Mouse (Mus musculus): ENCODE measurements at regions not wholly inside any gene's neighbourhood (a gene's known extent, or its start where the extent isn't known, plus 50 kb on each side); places are given as distances from the start of the nearest gene placed in this dataset.
A peak's percentile ranks its signal among the peaks of the same experiment; 100 is the strongest.

DNA sequence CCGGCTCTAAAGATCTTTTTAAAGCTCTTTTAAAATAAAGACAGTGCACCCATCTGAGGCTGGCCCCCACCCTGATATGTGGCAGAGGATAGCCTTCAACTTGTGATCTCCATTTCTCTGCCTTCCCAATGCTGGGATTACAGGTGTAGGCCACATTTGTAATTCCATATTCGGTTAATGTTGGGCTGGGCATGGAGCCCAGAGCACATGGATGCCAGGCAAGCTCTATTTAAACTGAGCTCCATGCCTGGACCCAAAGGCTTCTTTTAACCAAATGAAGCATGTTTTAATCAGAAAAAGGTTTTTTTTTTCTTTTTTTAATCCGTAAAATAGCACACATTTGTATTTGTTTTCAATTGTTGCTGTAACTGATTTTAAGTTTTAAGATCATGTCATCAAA lies 82.2 kb upstream of the Eif4g2 start:
- no peak for DNase-seq

GRCm38 (mm10) chr7:111164276-111164675 lies 81.4 kb upstream of the Eif4g2 start:
- DNase-seq, result no peak

- no peak for DNase-seq
Observed at GRCm38 (mm10) chr7:111163861-111164260, 81.0 kb upstream of the Eif4g2 start.

DNA sequence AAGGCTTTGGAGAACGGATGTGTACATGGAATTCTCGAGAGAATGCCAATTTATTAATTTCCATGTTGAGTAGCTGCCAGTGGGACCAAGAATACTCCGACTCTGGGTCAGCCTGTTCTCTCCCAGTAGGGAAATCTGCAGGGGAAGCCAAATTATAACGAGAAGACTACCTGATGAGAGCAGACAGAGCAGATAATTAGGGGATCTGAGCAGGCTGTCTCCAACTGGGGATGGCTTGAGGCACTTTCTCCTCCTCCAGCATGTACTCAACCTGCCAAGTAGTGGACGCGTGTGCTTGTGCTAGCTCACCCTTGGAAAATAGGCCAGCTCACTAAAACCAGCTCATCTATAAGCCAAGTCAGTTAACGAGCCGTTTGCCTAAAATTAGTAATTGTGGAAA lies 80.5 kb upstream of the Eif4g2 start:
- DNase-seq, result no peak

DNA sequence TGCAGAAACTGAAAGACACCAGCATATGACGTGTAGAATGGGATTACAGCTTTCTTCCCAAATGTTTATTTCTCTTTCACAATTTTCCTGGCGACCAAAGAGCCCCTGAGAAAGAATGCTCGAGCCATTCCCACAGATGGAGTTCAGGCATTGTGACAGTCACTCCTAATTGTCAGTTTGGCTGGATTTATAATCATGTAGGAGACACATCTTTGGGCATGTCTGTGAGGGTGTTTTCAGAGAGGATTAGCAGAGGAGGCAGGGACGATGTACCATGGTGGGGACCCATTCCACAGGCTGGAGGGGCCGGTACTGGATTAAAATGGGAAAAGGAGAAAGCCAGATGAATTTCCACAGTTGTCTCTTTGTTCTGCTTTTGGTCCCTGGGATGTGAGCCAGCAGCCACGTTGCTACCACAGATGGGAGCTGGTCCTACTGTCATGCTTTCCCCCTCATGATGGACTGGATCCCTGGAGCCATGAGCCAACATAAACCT lies 76.0 kb upstream of the Eif4g2 start:
- no peak for DNase-seq

DNA sequence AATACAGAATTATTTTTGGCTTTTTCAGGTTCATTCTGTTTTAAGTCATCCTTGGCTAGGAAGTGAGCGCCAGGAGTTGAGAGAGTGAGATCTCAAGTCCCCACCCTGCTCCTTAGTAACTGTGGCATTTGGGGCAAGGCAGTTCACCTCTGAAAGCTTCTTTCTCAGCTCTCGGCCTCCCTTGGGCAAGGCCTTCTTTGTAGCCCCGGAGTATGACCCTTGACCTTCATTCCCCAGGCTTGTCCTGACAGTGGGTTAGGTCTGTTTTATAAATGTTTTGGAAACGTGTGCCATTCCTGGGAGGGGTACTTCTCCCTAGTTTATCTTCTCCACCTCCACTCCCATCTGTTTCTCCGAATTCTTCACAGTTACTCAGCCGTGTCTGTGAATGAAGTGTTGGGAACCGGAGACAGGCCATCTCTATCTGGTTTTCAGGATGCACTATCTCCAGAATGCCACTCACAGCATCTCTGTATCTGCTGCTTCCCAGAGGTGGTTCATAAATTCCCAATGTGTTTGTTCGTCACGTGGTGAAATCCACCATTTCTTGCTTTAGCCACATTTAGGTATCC lies 75.0 kb upstream of the Eif4g2 start:
- no peak for DNase-seq

- DNase-seq, result peak; percentile 67
Observed at GRCm38 (mm10) chr7:111157287-111157686, 74.5 kb upstream of the Eif4g2 start.

- peak; percentile 53 for DNase-seq
Observed at GRCm38 (mm10) chr7:111156472-111157231, 73.8 kb upstream of the Eif4g2 start.

GRCm38 (mm10) chr7:111155995-111156394 lies 73.2 kb upstream of the Eif4g2 start:
- DNase-seq, result no peak

DNA sequence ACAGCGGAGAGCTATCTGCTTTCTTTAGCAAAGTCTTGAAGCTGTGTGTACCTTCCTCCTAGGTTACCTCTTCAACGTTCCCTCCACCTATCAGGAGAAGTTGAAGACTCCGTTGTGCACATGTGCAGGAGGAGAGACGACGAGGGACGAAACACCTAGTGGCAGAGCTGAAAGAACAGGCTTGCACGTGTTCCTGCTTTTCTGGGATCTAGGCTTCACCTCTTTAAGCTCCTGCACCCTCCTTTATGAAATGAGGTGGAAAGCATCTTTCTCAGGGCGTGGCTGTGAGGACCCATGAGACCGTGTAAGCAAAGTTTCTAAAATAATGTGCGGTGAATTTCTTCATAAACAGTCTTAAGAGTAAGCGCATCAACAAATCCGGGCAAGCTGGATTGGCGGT lies 71.4 kb upstream of the Eif4g2 start:
- DNase-seq, result no peak

DNA sequence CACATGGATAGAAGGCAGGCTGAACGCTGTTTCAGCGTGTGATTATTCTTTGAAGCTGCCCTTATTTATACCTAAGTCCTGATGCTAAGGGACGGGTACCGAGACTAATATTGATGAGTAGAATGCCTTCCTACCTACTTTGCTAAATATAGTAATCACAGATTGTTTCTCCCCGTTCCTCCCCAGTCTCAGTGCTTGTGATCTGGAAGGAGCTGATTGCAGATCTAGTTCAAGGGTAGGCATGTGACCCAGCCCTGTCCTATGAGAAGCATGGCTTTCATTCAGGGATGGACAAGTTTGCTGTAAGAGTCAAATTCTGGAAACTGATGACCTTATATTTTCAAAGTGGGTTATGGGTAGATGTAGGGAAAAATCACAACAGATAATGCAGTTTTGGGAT lies 67.7 kb upstream of the Eif4g2 start:
- DNase-seq, result no peak

DNA sequence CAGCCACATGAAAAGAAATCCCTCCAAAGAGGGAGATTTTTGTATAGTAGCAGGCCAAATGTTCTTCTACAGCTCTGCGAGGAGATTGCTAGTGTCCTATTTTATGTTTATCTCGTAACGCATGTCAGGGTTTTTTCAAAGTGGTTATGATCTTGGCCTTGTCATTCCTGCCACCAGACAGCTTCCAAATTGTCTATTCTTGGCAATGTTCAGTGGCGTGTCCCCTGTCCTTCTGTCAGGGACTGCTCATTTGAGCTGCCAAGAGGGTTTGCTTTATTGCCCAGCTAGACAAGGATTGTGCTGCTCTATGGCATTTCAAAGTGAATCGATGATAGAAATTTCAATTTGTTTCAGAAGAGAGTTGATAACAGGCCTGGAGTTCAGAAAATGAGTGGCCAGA lies 67.3 kb upstream of the Eif4g2 start:
- DNase-seq, result no peak

- no peak for DNase-seq
Observed at GRCm38 (mm10) chr7:111147593-111147992, 64.8 kb upstream of the Eif4g2 start.

DNA sequence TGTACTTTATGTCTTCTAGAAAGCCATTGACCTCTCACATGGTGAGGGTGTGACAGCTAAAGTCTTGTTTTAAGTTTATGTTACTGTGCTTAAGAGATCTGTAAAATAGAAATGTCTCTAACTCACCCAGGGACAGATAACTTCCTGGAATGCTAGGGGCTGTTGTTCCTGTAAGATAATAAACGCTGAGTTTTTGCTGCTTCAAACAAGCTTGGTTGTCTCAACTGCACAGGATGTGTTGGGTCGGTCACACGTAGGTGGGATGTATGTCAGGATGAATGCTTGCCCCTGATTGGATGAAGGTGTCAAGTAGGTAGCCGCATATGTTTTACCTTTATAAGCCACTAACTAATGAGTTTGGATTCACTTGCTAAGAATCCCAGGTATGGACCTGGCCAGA lies 63.8 kb upstream of the Eif4g2 start:
- no peak for DNase-seq

DNA sequence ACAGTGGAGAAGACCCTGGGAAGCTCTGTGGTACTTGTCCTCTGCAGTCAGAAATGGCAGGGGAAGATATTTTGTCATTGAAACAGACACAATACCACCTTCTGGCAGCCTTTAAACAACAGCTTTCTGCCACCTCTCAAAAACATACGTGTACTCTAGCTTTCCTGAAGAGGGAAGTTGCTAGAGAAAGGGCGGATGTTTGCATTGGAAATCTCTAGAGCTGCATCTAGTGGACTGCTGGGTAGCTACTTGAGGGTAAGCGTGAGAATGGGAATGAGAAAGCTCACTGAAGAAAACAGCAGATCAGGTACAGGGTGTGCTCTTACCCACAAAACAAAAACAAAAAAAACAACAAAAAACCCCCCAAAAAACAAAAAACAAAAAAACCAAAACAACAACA lies 61.4 kb upstream of the Eif4g2 start:
- no peak for DNase-seq

GRCm38 (mm10) chr7:111141285-111141965 lies 58.6 kb upstream of the Eif4g2 start:
- no peak for DNase-seq

GRCm38 (mm10) chr7:111138038-111138437 lies 55.2 kb upstream of the Eif4g2 start:
- DNase-seq, result no peak

DNA sequence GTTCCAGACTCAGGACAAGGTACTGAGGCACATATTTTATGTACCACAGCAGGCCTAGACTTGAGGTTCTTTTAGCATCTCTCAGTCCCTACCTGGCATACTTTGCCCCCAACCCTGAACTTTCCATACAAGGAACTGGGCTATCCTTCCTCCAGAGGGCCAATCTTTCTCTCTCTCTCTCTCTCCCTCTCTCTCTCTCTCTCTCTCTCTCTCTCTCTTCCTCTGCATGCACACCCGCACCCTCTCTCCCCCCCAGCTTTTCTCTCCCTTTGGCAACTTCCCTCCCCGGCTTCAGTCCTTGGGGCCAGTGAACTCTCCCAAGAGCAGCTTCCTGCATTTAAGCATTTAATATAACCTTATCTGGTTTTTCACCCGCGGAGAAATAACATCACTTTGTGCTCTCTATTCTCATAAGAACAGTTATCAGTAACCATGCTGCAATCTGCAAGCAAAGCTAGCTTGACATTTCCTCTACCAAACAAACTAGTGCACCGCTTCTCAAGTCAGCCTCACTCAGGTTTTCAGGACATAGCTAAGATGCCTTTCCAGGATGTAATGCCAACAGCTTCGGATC lies 53.3 kb upstream of the Eif4g2 start:
- DNase-seq, result no peak

GRCm38 (mm10) chr7:111134496-111134895 lies 51.7 kb upstream of the Eif4g2 start:
- no peak for DNase-seq
